Mouse (Mus musculus) liver, postnatal 0 days (tissue): ENCODE measurements at regions not wholly inside any gene's neighbourhood (a gene's known extent, or its start where the extent isn't known, plus 50 kb on each side); places are given as distances from the start of the nearest gene placed in this dataset.

ENCODE experiments used
- ATAC-seq: fragments of 200-750 bp; cut with Nextera tagmentation; 2 replicates; pipeline ENCODE4 v1.8.0; 2017; ENCODE audit warnings: mild to moderate bottlenecking, moderate library complexity
- DNase-seq: peaks from one replicate; pipeline ENCODE4 v3.0.0-alpha.2; 2016
- H3K27ac ChIP-seq: fragments of 300-500 bp; sonication (generic); 2 replicates; pipeline ENCODE4 v1.5.1; 2014; ENCODE audit warnings: antibody characterized with exemption, moderate library complexity, mild to moderate bottlenecking, low read depth
- H3K27me3 ChIP-seq: fragments of 300-500 bp; sonication (generic); 2 replicates; pipeline ENCODE4 v1.6.1; 2014; ENCODE audit warnings: low read length, control low read depth, mixed read lengths; ENCODE audit not compliant: insufficient read depth
- H3K36me3 ChIP-seq: fragments of 300-500 bp; sonication (generic); replicated peaks from 2 replicates; pipeline ENCODE4 v1.6.1; 2014; ENCODE audit warnings: mild to moderate bottlenecking, control low read depth, low read length, moderate library complexity, mixed read lengths; ENCODE audit not compliant: insufficient read depth
- H3K4me1 ChIP-seq: fragments of 300-500 bp; sonication (generic); 2 replicates; pipeline ENCODE4 v1.6.1; 2014; ENCODE audit warnings: antibody characterized with exemption, mild to moderate bottlenecking, control low read depth; ENCODE audit not compliant: insufficient read depth
- H3K4me2 ChIP-seq: fragments of 300-500 bp; sonication (generic); 2 replicates; pipeline ENCODE4 v1.6.1; 2014; ENCODE audit warnings: low read depth, mild to moderate bottlenecking, low read length, moderate library complexity, mixed read lengths
- H3K4me3 ChIP-seq: fragments of 300-500 bp; sonication (generic); 2 replicates; pipeline ENCODE4 v1.5.1; 2014; ENCODE audit warnings: low read depth, low read length
- H3K9ac ChIP-seq: fragments of 300-500 bp; sonication (generic); replicated peaks from 2 replicates; pipeline ENCODE4 v1.6.1; 2014; ENCODE audit warnings: mild to moderate bottlenecking, moderate library complexity
- H3K9me3 ChIP-seq: fragments of 300-500 bp; sonication (generic); 2 replicates; pipeline ENCODE4 v1.6.1; 2016; ENCODE audit warnings: mild to moderate bottlenecking, control low read depth, low read length, mixed read lengths
- CTCF ChIP-seq: sonication (generic); IDR thresholded peaks from 2 replicates; pipeline ENCODE4 v1.5.1; 2016; ENCODE audit warnings: antibody characterized with exemption, low read depth
- EP300 ChIP-seq: IDR thresholded peaks from 2 replicates; pipeline ENCODE4 v1.6.1; 2016; ENCODE audit warnings: antibody characterized with exemption, low read depth, mild to moderate bottlenecking
- WGBS: fragments of 180-500 bp; shearing (Covaris S2); extraction: QIAGEN DNeasy Blood & Tissue Kit; methylation state at CpG from one replicate; pipeline ENCODE4 v1.1.7; 2014; ENCODE audit not compliant: insufficient replicate concordance; 5-methylcytosine and 5-hydroxymethylcytosine counted together

GRCm38 (mm10) chr7:73143902-73144301, 231.4 kb upstream of the Rgma start:
- Histone ChIP-seq H3K9me3 (no peaks in the 10 kb centered on the region), H3K4me2 (no peak overlapping the region), H3K27me3 (peaks cover 4% of the 10 kb centered on the region; the same call in 1 of the 2 replicates), H3K36me3 (no peaks in the 10 kb centered on the region), H3K4me1 (no peaks in the 10 kb centered on the region), H3K27ac (no peak overlapping the region), H3K9ac (no peak overlapping the region), H3K4me3 (no peak overlapping the region)
- DNase-seq (no peak), ATAC-seq (no peak)
- WGBS: 72% methylated on average over 11 of the region's 11 CpGs
- TF ChIP-seq EP300: no peak
- no peak for TF ChIP-seq CTCF

GRCm38 (mm10) chr7:73144846-73145245, 230.5 kb upstream of the Rgma start:
- no peaks in the 10 kb centered on the region for H3K4me1 ChIP-seq
- ATAC-seq (no peak), DNase-seq (no peak)
- no peak overlapping the region for H3K4me2 ChIP-seq
- H3K27me3 ChIP-seq: no peaks in the 10 kb centered on the region
- no peaks in the 10 kb centered on the region for H3K9me3 ChIP-seq
- TF ChIP-seq EP300 (no peak), CTCF (no peak)
- H3K4me3 ChIP-seq: no peak overlapping the region
- WGBS: 30% methylated on average over 4 of the region's 4 CpGs
- no peak overlapping the region for H3K9ac ChIP-seq
- no peak overlapping the region for H3K27ac ChIP-seq
- no peaks in the 10 kb centered on the region for H3K36me3 ChIP-seq

- no peak overlapping the region for H3K4me3 ChIP-seq
- H3K9me3 ChIP-seq: no peaks in the 10 kb centered on the region
- no peaks in the 10 kb centered on the region for H3K36me3 ChIP-seq
- TF ChIP-seq EP300 (no peak), CTCF (no peak)
- H3K27me3 ChIP-seq: no peaks in the 10 kb centered on the region
- H3K4me1 ChIP-seq: no peaks in the 10 kb centered on the region
- H3K9ac ChIP-seq: no peak overlapping the region
- no peak overlapping the region for H3K27ac ChIP-seq
- no peak for ATAC-seq
- H3K4me2 ChIP-seq: no peak overlapping the region
- no peak for DNase-seq
Observed at GRCm38 (mm10) chr7:73147251-73147650, 228.1 kb upstream of the Rgma start.

GRCm38 (mm10) chr7:73150436-73150835, 224.9 kb upstream of the Rgma start:
- ATAC-seq (no peak), DNase-seq (no peak)
- TF ChIP-seq EP300: no peak
- TF ChIP-seq CTCF: no peak
- no peak overlapping the region for H3K4me3 ChIP-seq
- no peaks in the 10 kb centered on the region for H3K36me3 ChIP-seq
- no peaks in the 10 kb centered on the region for H3K27me3 ChIP-seq
- 69% methylated on average over 7 of the region's 7 CpGs for WGBS
- H3K4me1 ChIP-seq: no peaks in the 10 kb centered on the region
- no peak overlapping the region for H3K27ac ChIP-seq
- no peak overlapping the region for H3K9ac ChIP-seq
- no peak overlapping the region for H3K4me2 ChIP-seq
- no peaks in the 10 kb centered on the region for H3K9me3 ChIP-seq

- DNase-seq (no peak), ATAC-seq (no peak)
- Histone ChIP-seq H3K4me3 (no peak overlapping the region), H3K27ac (no peak overlapping the region), H3K4me2 (no peak overlapping the region), H3K36me3 (no peaks in the 10 kb centered on the region), H3K27me3 (no peaks in the 10 kb centered on the region), H3K9ac (no peak overlapping the region), H3K4me1 (no peaks in the 10 kb centered on the region), H3K9me3 (no peaks in the 10 kb centered on the region)
- TF ChIP-seq EP300 (no peak), CTCF (no peak)
- WGBS: 66% methylated on average over 14 of the region's 15 CpGs
Observed at GRCm38 (mm10) chr7:73151586-73152467, 223.5 kb upstream of the Rgma start.

GRCm38 (mm10) chr7:73153668-73154067, 221.6 kb upstream of the Rgma start:
- Histone ChIP-seq H3K9ac (no peak overlapping the region), H3K27ac (no peak overlapping the region), H3K36me3 (no peaks in the 10 kb centered on the region), H3K4me1 (no peaks in the 10 kb centered on the region), H3K27me3 (no peaks in the 10 kb centered on the region), H3K4me3 (no peak overlapping the region), H3K4me2 (no peak overlapping the region), H3K9me3 (no peaks in the 10 kb centered on the region)
- WGBS: 67% methylated on average over 1 of the region's 1 CpGs
- TF ChIP-seq CTCF: no peak
- TF ChIP-seq EP300: no peak
- ATAC-seq: no peak
- no peak for DNase-seq
